Mouse (Mus musculus): Measurements from ENCODE around the gene Col4a6. TPM values are rescaled to one million over a fixed set of nuclear protein-coding genes. Genes with fewer than 3 reads are reported as not detected.
A peak's percentile ranks its signal among the peaks of the same experiment; 100 is the strongest.

The Col4a6 gene
- polyA plus RNA-seq, 1 experiment from 2014 or later = 2.3 TPM

- WGBS = 59% methylated on average over 2 of the region's 2 CpGs
- no peak overlapping the region for H3K4me3 ChIP-seq (replicated peaks)
These were observed 237.1 kb downstream of the Col4a6 start for GRCm38 (mm10) chrX:141236564-141237333.

DNA sequence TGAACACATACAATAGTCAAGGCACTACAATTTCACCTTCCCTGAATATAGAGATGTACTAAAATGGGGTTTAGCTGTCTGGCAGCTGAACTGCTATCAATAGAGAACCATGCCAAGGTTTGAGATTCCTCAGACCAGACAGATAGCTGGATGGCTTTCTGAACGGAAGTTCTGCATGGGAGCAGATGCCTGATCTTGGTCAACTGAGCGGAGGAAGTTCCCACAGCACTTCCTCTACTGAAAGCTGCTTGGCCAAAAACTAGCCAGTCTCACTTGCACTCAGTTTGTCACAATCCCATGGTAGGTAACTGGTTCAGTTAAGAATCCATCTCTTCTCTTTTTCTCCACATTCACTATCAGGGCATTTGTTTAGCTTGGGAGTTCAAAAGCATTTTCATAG lies 245.7 kb downstream of the Col4a6 start:
- Histone ChIP-seq H3K4me2 (no peak overlapping the region), H3K9ac (replicated peaks) (no peak overlapping the region), H3K4me3 (replicated peaks) (no peak overlapping the region), H3K36me3 (no peaks in the 10 kb centered on the region), H3K27ac (replicated peaks) (no peak overlapping the region), H3K27me3 (replicated peaks) (peaks cover 25% of the 10 kb centered on the region), H3K4me1 (no peaks in the 10 kb centered on the region), H3K9me3 (replicated peaks) (no peaks in the 10 kb centered on the region)
- ATAC-seq (ENCODE audit: low FRiP score) = no peak
- 77% methylated on average over 2 of the region's 2 CpGs for WGBS

More at GRCm38 (mm10) chrX:141236564-141237333, 237.1 kb downstream of the Col4a6 start:
- Histone ChIP-seq H3K9me3 (replicated peaks) (no peaks in the 10 kb centered on the region), H3K4me1 (no peaks in the 10 kb centered on the region), H3K36me3 (no peaks in the 10 kb centered on the region), H3K27ac (replicated peaks) (no peak overlapping the region), H3K4me2 (no peak overlapping the region), H3K27me3 (replicated peaks) (peaks cover 16% of the 10 kb centered on the region), H3K9ac (replicated peaks) (no peak overlapping the region)
- no peak for ATAC-seq (ENCODE audit: low FRiP score)

- Histone ChIP-seq H3K9ac (replicated peaks) (no peak overlapping the region), H3K27ac (replicated peaks) (no peak overlapping the region), H3K36me3 (no peaks in the 10 kb centered on the region), H3K27me3 (replicated peaks) (peaks cover 32% of the 10 kb centered on the region), H3K4me3 (replicated peaks) (no peak overlapping the region), H3K9me3 (replicated peaks) (no peaks in the 10 kb centered on the region), H3K4me2 (no peak overlapping the region), H3K4me1 (no peaks in the 10 kb centered on the region)
- ATAC-seq (ENCODE audit: low FRiP score) = peak; percentile 87
- 32% methylated on average over 5 of the region's 5 CpGs for WGBS
These were observed 261.1 kb downstream of the Col4a6 start for GRCm38 (mm10) chrX:141212802-141213201.

- WGBS = 78% methylated on average over 3 of the region's 3 CpGs
- Histone ChIP-seq H3K36me3 (no peaks in the 10 kb centered on the region), H3K4me1 (no peaks in the 10 kb centered on the region), H3K27me3 (replicated peaks) (peaks cover 17% of the 10 kb centered on the region), H3K9ac (replicated peaks) (no peak overlapping the region), H3K27ac (replicated peaks) (no peak overlapping the region), H3K9me3 (replicated peaks) (no peaks in the 10 kb centered on the region), H3K4me2 (no peak overlapping the region), H3K4me3 (replicated peaks) (no peak overlapping the region)
- ATAC-seq (ENCODE audit: low FRiP score) = no peak
These were observed 274.9 kb downstream of the Col4a6 start for GRCm38 (mm10) chrX:141198993-141199392.

DNA sequence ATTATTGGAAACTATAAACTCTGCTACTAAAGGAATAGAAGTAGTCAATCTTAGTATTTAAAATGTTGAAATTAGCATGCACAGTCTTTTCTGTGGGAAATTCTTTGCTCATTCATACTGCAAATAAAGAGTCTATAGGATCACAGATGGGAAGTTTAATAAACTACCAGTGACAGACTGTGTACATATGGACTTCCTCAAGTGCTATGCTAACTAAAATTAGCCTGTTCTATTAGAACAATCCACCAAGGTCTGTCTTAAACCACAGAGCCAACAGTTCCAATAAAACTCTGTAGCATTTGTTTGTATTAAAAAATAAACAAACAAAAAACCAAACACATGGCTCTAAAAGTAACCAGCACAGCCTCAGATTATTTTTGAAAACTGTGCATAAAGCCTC lies 278.8 kb downstream of the Col4a6 start:
- Histone ChIP-seq H3K4me1 (no peaks in the 10 kb centered on the region), H3K27me3 (replicated peaks) (peaks cover 28% of the 10 kb centered on the region), H3K4me3 (replicated peaks) (no peak overlapping the region), H3K27ac (replicated peaks) (no peak overlapping the region), H3K9ac (replicated peaks) (no peak overlapping the region), H3K36me3 (no peaks in the 10 kb centered on the region), H3K4me2 (no peak overlapping the region), H3K9me3 (replicated peaks) (no peaks in the 10 kb centered on the region)
- ATAC-seq (ENCODE audit: low FRiP score) = no peak

DNA sequence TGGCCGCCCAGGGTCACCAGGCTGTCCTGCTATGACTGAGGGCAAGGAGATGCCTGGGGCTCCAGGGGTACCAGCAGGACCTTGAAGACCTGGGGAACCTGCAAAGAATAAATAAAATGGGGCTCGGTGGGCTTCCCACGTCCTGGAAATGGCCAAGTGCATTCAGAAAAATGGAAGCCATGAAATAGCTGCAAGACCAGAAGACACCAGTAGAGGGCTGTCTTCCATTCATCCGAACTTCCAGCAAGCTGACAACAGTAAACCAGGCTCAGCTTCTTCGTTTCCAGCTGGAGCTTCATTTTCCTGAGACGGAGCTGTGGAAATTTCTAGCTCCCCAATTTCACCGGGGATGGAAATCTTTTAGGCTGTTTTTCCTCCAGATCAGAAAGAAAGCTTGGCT lies 298.5 kb downstream of the Col4a6 start:
- no peak for ATAC-seq (ENCODE audit: low FRiP score)
- Histone ChIP-seq H3K27me3 (replicated peaks) (peaks cover 17% of the 10 kb centered on the region), H3K27ac (replicated peaks) (no peak overlapping the region), H3K36me3 (no peaks in the 10 kb centered on the region), H3K9me3 (replicated peaks) (no peaks in the 10 kb centered on the region), H3K4me1 (no peaks in the 10 kb centered on the region), H3K4me3 (replicated peaks) (no peak overlapping the region), H3K4me2 (no peak overlapping the region), H3K9ac (replicated peaks) (no peak overlapping the region)
- 41% methylated on average over 7 of the region's 7 CpGs for WGBS

GRCm38 (mm10) chrX:141165067-141165466 lies 308.8 kb downstream of the Col4a6 start:
- Histone ChIP-seq H3K36me3 (no peaks in the 10 kb centered on the region), H3K9ac (replicated peaks) (no peak overlapping the region), H3K27ac (replicated peaks) (no peak overlapping the region), H3K4me3 (replicated peaks) (no peak overlapping the region), H3K27me3 (replicated peaks) (peaks cover 24% of the 10 kb centered on the region), H3K9me3 (replicated peaks) (no peaks in the 10 kb centered on the region), H3K4me1 (no peaks in the 10 kb centered on the region), H3K4me2 (no peak overlapping the region)
- 91% methylated on average over 4 of the region's 4 CpGs for WGBS
- ATAC-seq (ENCODE audit: low FRiP score) = no peak

GRCm38 (mm10) chrX:141160371-141160770 lies 313.5 kb downstream of the Col4a6 start:
- Histone ChIP-seq H3K27me3 (replicated peaks) (no peaks in the 10 kb centered on the region; the same call in 1 of the 2 replicates), H3K4me2 (no peak overlapping the region), H3K9ac (replicated peaks) (no peak overlapping the region), H3K27ac (replicated peaks) (no peak overlapping the region), H3K36me3 (no peaks in the 10 kb centered on the region), H3K4me3 (replicated peaks) (no peak overlapping the region), H3K9me3 (replicated peaks) (no peaks in the 10 kb centered on the region), H3K4me1 (no peaks in the 10 kb centered on the region)
- WGBS = 73% methylated on average over 3 of the region's 3 CpGs
- no peak for ATAC-seq (ENCODE audit: low FRiP score)

DNA sequence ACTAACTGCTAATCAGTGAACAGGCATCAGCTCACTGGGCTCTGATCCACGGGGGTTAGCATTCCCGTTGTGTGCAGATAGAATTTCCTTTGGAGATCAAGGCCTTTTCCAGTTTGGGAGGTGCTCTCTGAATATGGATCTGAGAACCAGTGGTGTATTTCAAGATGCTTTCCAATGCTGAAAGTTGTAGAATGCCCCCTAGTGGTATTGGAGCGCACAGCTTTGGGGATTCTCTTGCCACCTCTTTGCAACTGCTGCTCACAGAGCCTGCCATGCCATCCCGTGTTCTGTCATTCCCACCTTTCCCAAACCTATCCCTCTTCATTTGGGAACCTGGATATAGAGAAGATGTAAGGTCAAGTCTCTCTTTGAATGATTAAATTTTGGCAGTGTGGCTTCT lies 315.7 kb downstream of the Col4a6 start:
- Histone ChIP-seq H3K4me1 (no peaks in the 10 kb centered on the region), H3K27me3 (replicated peaks) (no peaks in the 10 kb centered on the region; the same call in 1 of the 2 replicates), H3K36me3 (no peaks in the 10 kb centered on the region), H3K9me3 (replicated peaks) (no peaks in the 10 kb centered on the region), H3K9ac (replicated peaks) (no peak overlapping the region), H3K27ac (replicated peaks) (no peak overlapping the region), H3K4me3 (replicated peaks) (no peak overlapping the region), H3K4me2 (no peak overlapping the region)
- ATAC-seq (ENCODE audit: low FRiP score) = no peak
- 51% methylated on average over 4 of the region's 4 CpGs for WGBS

DNA sequence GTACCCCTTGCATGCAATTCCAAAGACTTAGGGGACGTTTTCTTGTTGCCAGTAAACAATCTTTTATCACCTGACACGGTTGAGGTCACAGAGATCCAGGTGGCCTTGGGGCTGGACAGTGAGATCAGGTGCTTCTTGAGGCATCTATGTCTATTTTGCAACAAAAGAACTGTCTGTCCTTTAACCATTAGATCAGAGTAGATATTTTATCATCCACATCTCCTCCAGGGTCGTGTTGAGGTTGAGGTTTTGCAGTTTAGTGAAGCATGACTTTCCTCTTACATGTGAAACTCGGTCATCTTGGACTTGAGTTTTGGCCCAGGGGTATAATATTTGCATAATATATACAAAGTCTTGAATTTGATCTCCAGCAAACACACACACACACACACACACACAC lies 316.2 kb downstream of the Col4a6 start:
- Histone ChIP-seq H3K36me3 (no peaks in the 10 kb centered on the region), H3K9me3 (replicated peaks) (no peaks in the 10 kb centered on the region), H3K4me1 (no peaks in the 10 kb centered on the region), H3K4me3 (replicated peaks) (no peak overlapping the region), H3K4me2 (no peak overlapping the region), H3K27ac (replicated peaks) (no peak overlapping the region), H3K27me3 (replicated peaks) (no peaks in the 10 kb centered on the region; the same call in 1 of the 2 replicates), H3K9ac (replicated peaks) (no peak overlapping the region)
- 68% methylated on average over 4 of the region's 4 CpGs for WGBS
- no peak for ATAC-seq (ENCODE audit: low FRiP score)

- H3K4me3 ChIP-seq (replicated peaks) = no peak overlapping the region
- H3K4me1 ChIP-seq = no peaks in the 10 kb centered on the region
- H3K27ac ChIP-seq (replicated peaks) = no peak overlapping the region
- H3K36me3 ChIP-seq = no peaks in the 10 kb centered on the region
- WGBS = 12% methylated on average over 2 of the region's 2 CpGs
- ATAC-seq (ENCODE audit: low FRiP score) = no peak
- no peak overlapping the region for H3K9ac ChIP-seq (replicated peaks)
- no peaks in the 10 kb centered on the region for H3K9me3 ChIP-seq (replicated peaks)
- no peak overlapping the region for H3K4me2 ChIP-seq
- no peaks in the 10 kb centered on the region; the same call in 1 of the 2 replicates for H3K27me3 ChIP-seq (replicated peaks)
These were observed 317.2 kb downstream of the Col4a6 start for GRCm38 (mm10) chrX:141156696-141157095.

DNA sequence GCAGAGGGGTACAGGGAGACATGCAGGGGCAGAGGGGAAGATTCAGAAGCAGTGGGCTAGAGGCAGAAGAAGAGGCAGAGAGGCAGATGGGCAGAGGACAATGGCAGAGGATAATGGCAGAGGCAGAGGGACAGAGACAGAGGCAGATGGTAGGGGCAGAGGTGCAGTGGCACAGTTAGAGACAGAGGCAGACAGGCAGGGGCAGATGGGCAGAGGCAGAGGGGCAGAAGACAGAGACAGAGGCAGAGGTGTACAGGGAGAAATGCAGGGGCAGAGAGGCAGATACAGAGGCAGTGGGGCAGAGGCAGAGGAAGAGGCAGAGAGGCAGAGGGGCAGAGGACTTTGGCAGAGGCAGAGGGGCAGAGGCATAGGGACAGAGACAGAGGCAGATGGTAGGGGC lies 322.7 kb downstream of the Col4a6 start:
- no peaks in the 10 kb centered on the region for H3K9me3 ChIP-seq (replicated peaks)
- no peaks in the 10 kb centered on the region for H3K36me3 ChIP-seq
- ATAC-seq (ENCODE audit: low FRiP score) = no peak
- no peaks in the 10 kb centered on the region for H3K4me1 ChIP-seq
- H3K27me3 ChIP-seq (replicated peaks) = no peaks in the 10 kb centered on the region
- H3K27ac ChIP-seq (replicated peaks) = no peak overlapping the region
- no peak overlapping the region for H3K9ac ChIP-seq (replicated peaks)
- no peak overlapping the region for H3K4me2 ChIP-seq
- H3K4me3 ChIP-seq (replicated peaks) = no peak overlapping the region
